Comparison of ENCODE assay signal across 9 mouse cellular contexts in genomic region chr2:109989196-109989595, GRCm38 (mm10). TPM values are rescaled to one million over a fixed set of nuclear protein-coding genes. Genes with fewer than 3 reads are reported as not detected.
A peak's percentile ranks its signal among the peaks of the same experiment; 100 is the strongest.
DNase-seq lines count a peak whose midpoint lies in the region; ATAC-seq and TF ChIP-seq lines count a peak whose summit lies in the region.
"Had no signal": no experiment of that assay in that cellular context is flagged by ENCODE, and none has a peak within 500 bp of the region (broad histone marks: within the 10 kb centered on the region; RNA-seq: fewer than 3 reads in every experiment).

No protein-coding gene starts in this region.

- H3K9ac ChIP-seq in heart, embryonic 11.5 days (ENCODE audit: low read depth, low read length), result no peak overlapping the region
- no peak overlapping the region for H3K9ac ChIP-seq in limb, embryonic 14.5 days (ENCODE audit: low read depth, low read length, severe bottlenecking)

- peak overlapping the region; percentile 27; the same call in 1 of the 2 replicates for H3K4me2 ChIP-seq in heart, embryonic 11.5 days
- no peak overlapping the region for H3K4me2 ChIP-seq in limb, embryonic 14.5 days (replicated peaks; ENCODE audit: low read depth, low read length, severe bottlenecking)

- no peaks in the 10 kb centered on the region for H3K27me3 ChIP-seq in heart, embryonic 11.5 days (ENCODE audit: control insufficient read depth, insufficient read depth, low read length)
- no peaks in the 10 kb centered on the region for H3K27me3 ChIP-seq in limb, embryonic 14.5 days (ENCODE audit: control insufficient read depth, insufficient read depth, low read length)

- no peak overlapping the region for H3K4me3 ChIP-seq in heart, embryonic 11.5 days (ENCODE audit: low read depth, low read length)
- no peak overlapping the region for H3K4me3 ChIP-seq in limb, embryonic 14.5 days (replicated peaks; ENCODE audit: low read length)

- intact Hi-C loops in left cerebral cortex, postnatal 36 days (cut with DNase I), result no loop called here

- no peak for DNase-seq in heart, postnatal 4 days
- peak; percentile 44 for DNase-seq in MN1 (ENCODE audit: low spot score)
- peak; percentile 45 for DNase-seq in forelimb bud, embryonic 11.5 days (ENCODE audit: low read depth, low spot score)
- no peak for DNase-seq in limb, embryonic 14.5 days (ENCODE audit: low spot score)
- DNase-seq in spleen, adult 12 weeks (ENCODE audit: low spot score), result no peak
- no peak for DNase-seq in left cerebral cortex, postnatal 36 days (ENCODE audit: low spot score in 2 of 2)
- no peak for DNase-seq in adrenal gland, postnatal 4 days (ENCODE audit: low spot score in 2 of 2)

- H3K9me3 ChIP-seq in heart, embryonic 11.5 days (replicated peaks; ENCODE audit: control insufficient read depth, low read length), result no peaks in the 10 kb centered on the region
- no peaks in the 10 kb centered on the region for H3K9me3 ChIP-seq in limb, embryonic 14.5 days (ENCODE audit: control insufficient read depth, low read length)

- 4% methylated on average over 3 of the region's 3 CpGs for WGBS in heart, embryonic 11.5 days (ENCODE audit: insufficient replicate concordance)
- WGBS in limb, embryonic 14.5 days, result 12% methylated on average over 3 of the region's 3 CpGs

- ATAC-seq in heart, embryonic 11.5 days (replicated peaks; ENCODE audit: insufficient number of reproducible peaks, low FRiP score, low TSS enrichment), result peak; percentile 72; the same call in 1 of the 2 replicates
- peak; percentile 42; the same call in 1 of the 2 replicates for ATAC-seq in limb, embryonic 14.5 days (ENCODE audit: low FRiP score, low read depth)
- ATAC-seq: lung, postnatal 0 days had no signal

- H3K27ac ChIP-seq in heart, embryonic 11.5 days (ENCODE audit: low read depth, low read length), result peak overlapping the region; percentile 46; the same call in 1 of the 2 replicates
- no peak overlapping the region for H3K27ac ChIP-seq in limb, embryonic 14.5 days (replicated peaks; ENCODE audit: low read depth, low read length)

- H3K36me3 ChIP-seq in heart, embryonic 11.5 days (ENCODE audit: control insufficient read depth, insufficient read depth, low read length), result no peaks in the 10 kb centered on the region
- H3K36me3 ChIP-seq in limb, embryonic 14.5 days (ENCODE audit: control insufficient read depth, insufficient read depth, low read length), result 0 out of 2 replicates have a peak, but pooled peaks cover 6% of the 10 kb centered on the region

- peaks cover 59% of the 10 kb centered on the region for H3K4me1 ChIP-seq in heart, embryonic 11.5 days (ENCODE audit: control insufficient read depth, insufficient read depth, low read length)
- H3K4me1 ChIP-seq in limb, embryonic 14.5 days (ENCODE audit: control insufficient read depth, insufficient read depth, low read length), result peaks cover 51% of the 10 kb centered on the region

- no peak for TF ChIP-seq POLR2A in limb, embryonic 14.5 days (IDR thresholded peaks at IDR 0.05; ENCODE audit: borderline replicate concordance, extremely low read depth, insufficient read depth, insufficient read length)

RNA-seq across cellular contexts. Expression of gene Ccdc34, which starts 28.4 kb away (rescaled TPM):
- polyA plus RNA-seq in heart, embryonic 11.5 days (2014; fragmentation: Nextera tagmentation; extraction: Ambion mirVana), result 27.4 and 31.3 TPM in 2 replicates
- total RNA-seq in heart, postnatal 4 days (2021), result 10 to 100 TPM; 25.8 to 27.3 TPM
- 33.7 and 37.3 TPM in 2 replicates for polyA plus RNA-seq in limb, embryonic 14.5 days (2012; rRNA removed)
- polyA plus RNA-seq in limb, embryonic 14.5 days (2014; fragmentation: Nextera tagmentation; extraction: Ambion mirVana), result 36.1 and 42.2 TPM in 2 replicates
- 10 to 100 TPM; 12.1 to 14.4 TPM for total RNA-seq in left cerebral cortex, postnatal 36 days (2021)
- 10 to 100 TPM; 25.0 to 31.0 TPM for total RNA-seq in adrenal gland, postnatal 4 days (2021)

Comparison
In these comparisons a context has a peak if more than half of its experiments do, and no peak if none do; other contexts are left out.
1. DNase-seq: peak in MN1 (single experiment) and forelimb bud, embryonic 11.5 days (single experiment); none in heart, postnatal 4 days (single experiment), limb, embryonic 14.5 days (single experiment), spleen, adult 12 weeks (single experiment), left cerebral cortex, postnatal 36 days (0 of 2) and adrenal gland, postnatal 4 days (0 of 2).